Mouse (Mus musculus) limb, embryonic 14.5 days (tissue): Measurements from ENCODE around the gene Arhgap15. TPM values are rescaled to one million over a fixed set of nuclear protein-coding genes. Genes with fewer than 3 reads are reported as not detected.
A peak's percentile ranks its signal among the peaks of the same experiment; 100 is the strongest.

ENCODE experiments used
- ATAC-seq: fragments of 200-750 bp; cut with Nextera tagmentation; 2 replicates; pipeline ENCODE4 v1.8.0; 2017; ENCODE audit warnings: low read depth, moderate number of reproducible peaks, moderate TSS enrichment; ENCODE audit not compliant: low FRiP score
- DNase-seq: peaks from one replicate; pipeline ENCODE4 v3.0.0-alpha.2; 2015; ENCODE audit warnings: low spot score
- H3K27ac ChIP-seq: fragments of 300-500 bp; sonication (generic); replicated peaks from 2 replicates; pipeline ENCODE4 v1.5.1; 2014; ENCODE audit warnings: low read depth, mild to moderate bottlenecking, low read length, moderate library complexity, mixed read lengths
- H3K27me3 ChIP-seq: fragments of 300-500 bp; sonication (generic); 2 replicates; pipeline ENCODE4 v1.6.1; 2014; ENCODE audit warnings: low read length, mixed read lengths; ENCODE audit not compliant: control insufficient read depth, insufficient read depth
- H3K36me3 ChIP-seq: fragments of 300-500 bp; sonication (generic); 2 replicates; pipeline ENCODE4 v1.6.1; 2014; ENCODE audit warnings: mild to moderate bottlenecking, low read length, moderate library complexity, mixed read lengths; ENCODE audit not compliant: control insufficient read depth, insufficient read depth
- H3K4me1 ChIP-seq: fragments of 300-500 bp; sonication (generic); 2 replicates; pipeline ENCODE4 v1.6.1; 2014; ENCODE audit warnings: antibody characterized with exemption, low read length, mixed read lengths; ENCODE audit not compliant: control insufficient read depth, insufficient read depth
- H3K4me2 ChIP-seq: fragments of 300-500 bp; sonication (generic); replicated peaks from 2 replicates; pipeline ENCODE4 v1.6.1; 2014; ENCODE audit warnings: low read depth, mild to moderate bottlenecking, low read length, moderate library complexity; ENCODE audit not compliant: severe bottlenecking
- H3K4me3 ChIP-seq: fragments of 300-500 bp; sonication (generic); replicated peaks from 2 replicates; pipeline ENCODE4 v1.5.1; 2014; ENCODE audit warnings: low read length
- H3K9ac ChIP-seq: fragments of 300-500 bp; sonication (generic); 2 replicates; pipeline ENCODE4 v1.6.1; 2014; ENCODE audit warnings: mild to moderate bottlenecking, low read depth, low read length, moderate library complexity; ENCODE audit not compliant: severe bottlenecking
- H3K9me3 ChIP-seq: fragments of 300-500 bp; sonication (generic); 2 replicates; pipeline ENCODE4 v1.6.1; 2016; ENCODE audit warnings: low read length; ENCODE audit not compliant: control insufficient read depth
- POLR2A ChIP-seq: fragments of 200-500 bp; IDR thresholded peaks from 2 replicates; pipeline ENCODE4 v1.8.0; 2012; ENCODE audit warnings: inconsistent platforms, mild to moderate bottlenecking, moderate library complexity, borderline replicate concordance; ENCODE audit not compliant: insufficient read depth, insufficient read length; ENCODE audit errors: extremely low read depth
- WGBS: fragments of 180-500 bp; shearing (Covaris S2); extraction: QIAGEN DNeasy Blood & Tissue Kit; methylation state at CpG from one replicate; pipeline ENCODE4 v1.1.7; 2014; 5-methylcytosine and 5-hydroxymethylcytosine counted together
- polyA plus RNA-seq, 2 experiments: library from polyadenylated mRNA; depleted of rRNA in 1 of 2; stranded (reverse) in 1 of 2; unstranded in 1 of 2; fragments of >200 nt; fragmentation: Nextera tagmentation in 1 of 2; extraction: Ambion mirVana in 1 of 2; gene quantifications; 2 replicates each; pipeline versions ENCODE4 v1.2.1 to v1.2.3; 2012 to 2014

The Arhgap15 gene
- polyA plus RNA-seq, 2 experiments, result 1.4 to 2.9 TPM

DNA sequence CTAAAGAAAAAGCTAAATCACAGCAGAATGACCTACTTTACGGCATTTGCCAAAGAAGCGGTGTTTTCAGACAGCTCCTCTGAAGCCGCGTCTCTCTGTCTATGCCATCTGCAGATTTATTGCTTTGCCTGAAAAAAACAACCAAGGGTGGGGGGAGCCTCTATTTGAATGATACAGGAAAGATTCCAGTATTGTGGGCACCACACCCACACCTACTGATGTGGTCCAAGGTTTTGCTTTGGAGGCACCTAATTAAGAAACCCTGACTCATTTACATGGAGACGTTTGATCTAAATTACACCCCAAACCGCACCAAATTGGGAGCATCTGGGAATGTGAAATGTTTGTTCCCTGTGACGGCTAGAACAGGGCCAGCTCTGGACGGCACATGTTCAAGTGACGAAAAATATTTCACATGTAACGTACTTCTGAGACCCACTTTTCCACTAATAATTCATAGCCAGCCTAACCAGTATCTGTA, 592.5 kb downstream of the Arhgap15 start:
- no peak for TF ChIP-seq POLR2A
- DNase-seq, result peak; percentile 52
- ATAC-seq, result no peak; the same call in 1 of the 2 replicates
- H3K9ac ChIP-seq, result 0 out of 2 replicates have a peak overlapping the region, but pooled peaks have one; percentile 21
- peak overlapping the region; percentile 21; the same call in 1 of the 2 replicates for H3K4me2 ChIP-seq
- no peak overlapping the region for H3K4me3 ChIP-seq
- H3K9me3 ChIP-seq, result no peaks in the 10 kb centered on the region
- no peaks in the 10 kb centered on the region for H3K27me3 ChIP-seq
- peaks cover 13% of the 10 kb centered on the region for H3K4me1 ChIP-seq
- H3K27ac ChIP-seq, result no peak overlapping the region
- no peaks in the 10 kb centered on the region for H3K36me3 ChIP-seq
- WGBS, result 15% methylated on average over 10 of the region's 10 CpGs

- H3K36me3 ChIP-seq, result no peaks in the 10 kb centered on the region
- H3K9ac ChIP-seq, result no peak overlapping the region
- ATAC-seq (no peak), DNase-seq (no peak)
- no peaks in the 10 kb centered on the region for H3K27me3 ChIP-seq
- 92% methylated on average over 8 of the region's 8 CpGs for WGBS
- TF ChIP-seq POLR2A, result no peak
- H3K4me3 ChIP-seq, result no peak overlapping the region
- H3K4me1 ChIP-seq, result peaks cover 13% of the 10 kb centered on the region
- H3K27ac ChIP-seq, result no peak overlapping the region
- no peaks in the 10 kb centered on the region for H3K9me3 ChIP-seq
- H3K4me2 ChIP-seq, result no peak overlapping the region
These were observed 596.2 kb downstream of the Arhgap15 start for GRCm38 (mm10) chr2:44344861-44345260.

GRCm38 (mm10) chr2:44345325-44345945, 596.8 kb downstream of the Arhgap15 start:
- Histone ChIP-seq H3K4me2 (no peak overlapping the region), H3K9me3 (no peaks in the 10 kb centered on the region), H3K27me3 (no peaks in the 10 kb centered on the region), H3K36me3 (no peaks in the 10 kb centered on the region), H3K9ac (no peak overlapping the region), H3K27ac (no peak overlapping the region), H3K4me3 (no peak overlapping the region), H3K4me1 (peaks cover 13% of the 10 kb centered on the region)
- ATAC-seq, result no peak
- no peak for DNase-seq
- no peak for TF ChIP-seq POLR2A
- WGBS, result 86% methylated on average over 5 of the region's 5 CpGs

GRCm38 (mm10) chr2:44346184-44346583, 597.6 kb downstream of the Arhgap15 start:
- DNase-seq (no peak), ATAC-seq (no peak)
- TF ChIP-seq POLR2A, result no peak
- Histone ChIP-seq H3K4me1 (peaks cover 10% of the 10 kb centered on the region), H3K9ac (no peak overlapping the region), H3K27me3 (no peaks in the 10 kb centered on the region), H3K9me3 (no peaks in the 10 kb centered on the region), H3K4me3 (no peak overlapping the region), H3K27ac (no peak overlapping the region), H3K4me2 (no peak overlapping the region), H3K36me3 (no peaks in the 10 kb centered on the region)
- 70% methylated on average over 4 of the region's 4 CpGs for WGBS

DNA sequence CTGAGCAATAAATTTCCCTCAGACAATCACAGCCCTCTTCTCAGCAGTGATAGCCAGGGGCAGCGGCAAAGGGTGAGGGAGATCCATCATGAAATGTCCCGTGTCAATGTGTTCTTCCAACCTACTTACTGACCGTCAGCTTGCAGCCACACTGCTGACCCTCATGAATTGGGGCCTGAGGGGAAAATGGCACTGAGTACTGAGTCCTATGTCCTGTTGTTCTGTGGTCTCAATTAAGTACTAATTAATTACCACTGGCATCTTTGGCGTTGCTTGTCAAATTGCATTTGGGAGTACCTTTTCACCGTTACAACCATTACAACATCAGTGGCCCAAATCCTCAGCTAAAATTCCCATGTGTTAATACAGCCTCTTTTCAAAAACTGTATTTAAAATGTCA, 599.2 kb downstream of the Arhgap15 start:
- TF ChIP-seq POLR2A, result no peak
- H3K9me3 ChIP-seq, result no peaks in the 10 kb centered on the region
- no peaks in the 10 kb centered on the region for H3K36me3 ChIP-seq
- no peak overlapping the region for H3K4me3 ChIP-seq
- no peak for ATAC-seq
- H3K27ac ChIP-seq, result no peak overlapping the region
- no peak for DNase-seq
- H3K4me2 ChIP-seq, result no peak overlapping the region
- H3K27me3 ChIP-seq, result no peaks in the 10 kb centered on the region
- H3K9ac ChIP-seq, result no peak overlapping the region
- 44% methylated on average over 5 of the region's 5 CpGs for WGBS
- H3K4me1 ChIP-seq, result no peaks in the 10 kb centered on the region
